Mouse (Mus musculus) ES-Bruce4 (cell line): ENCODE measurements around the gene Astn2. TPM values are rescaled to one million over a fixed set of nuclear protein-coding genes. Genes with fewer than 3 reads are reported as not detected.

Experiments used
- H3K27ac ChIP-seq: 2 replicates; pipeline ENCODE4 v1.5.1; 2012; ENCODE audit warnings: low read length, inconsistent platforms; ENCODE audit not compliant: insufficient read depth
- H3K27me3 ChIP-seq: 2 replicates; pipeline ENCODE4 v1.6.1; 2012; ENCODE audit warnings: mild to moderate bottlenecking, low read length, inconsistent platforms; ENCODE audit not compliant: control insufficient read depth, poor library complexity, insufficient read depth, severe bottlenecking
- H3K36me3 ChIP-seq: 2 replicates; pipeline ENCODE4 v1.6.1; 2012; ENCODE audit warnings: inconsistent platforms, mild to moderate bottlenecking, low read length, moderate library complexity; ENCODE audit not compliant: control insufficient read depth, poor library complexity, insufficient read depth, severe bottlenecking
- H3K4me1 ChIP-seq: one replicate; pipeline ENCODE4 v1.8.1; 2011; ENCODE audit warnings: low read length; ENCODE audit not compliant: control insufficient read depth, insufficient read depth
- H3K4me3 ChIP-seq: 2 replicates; pipeline ENCODE4 v1.5.1; 2011; ENCODE audit warnings: low read depth, mild to moderate bottlenecking, low read length
- H3K9ac ChIP-seq: 2 replicates; pipeline ENCODE4 v1.6.1; 2012; ENCODE audit warnings: low read depth, mild to moderate bottlenecking, inconsistent platforms; ENCODE audit not compliant: poor library complexity, severe bottlenecking
- H3K9me3 ChIP-seq: replicated peaks from 2 replicates; pipeline ENCODE4 v1.6.1; 2012; ENCODE audit warnings: mild to moderate bottlenecking, low read length, inconsistent platforms; ENCODE audit not compliant: control insufficient read depth, poor library complexity, insufficient read depth, severe bottlenecking
- CTCF ChIP-seq: IDR thresholded peaks from one replicate; pipeline ENCODE4 v1.8.1; 2011; ENCODE audit warnings: low read depth, low read length
- EP300 ChIP-seq: IDR thresholded peaks from 2 replicates; pipeline ENCODE4 v1.6.1; 2011; ENCODE audit warnings: low read depth, low read length; ENCODE audit not compliant: insufficient read depth
- POLR2A ChIP-seq: IDR thresholded peaks from one replicate; pipeline ENCODE4 v1.8.1; 2011; ENCODE audit warnings: low read length; ENCODE audit not compliant: insufficient read depth
- polyA plus RNA-seq: library from polyadenylated mRNA; stranded (reverse); fragments of >200 nt; gene quantifications from 2 replicates; pipeline ENCODE4 v1.2.4, GENCODE M21; 2011; ENCODE audit warnings: low read depth; ENCODE audit not compliant: missing spikeins, insufficient read depth, insufficient read length

Astn2 gene
- polyA plus RNA-seq, 1 experiment, result not detected

- no peaks in the 10 kb centered on the region; the same call in 1 of the 2 replicates for H3K36me3 ChIP-seq
- H3K27ac ChIP-seq, result no peak overlapping the region
- no peak overlapping the region for H3K4me3 ChIP-seq
- no peak overlapping the region for H3K9ac ChIP-seq
- no peaks in the 10 kb centered on the region for H3K9me3 ChIP-seq
- H3K4me1 ChIP-seq, result no peaks in the 10 kb centered on the region
- TF ChIP-seq CTCF (no peak), POLR2A (no peak), EP300 (no peak)
- H3K27me3 ChIP-seq, result no peaks in the 10 kb centered on the region
Measured at GRCm38 (mm10) chr4:66306377-66306776, 98.0 kb downstream of the Astn2 start.

- Histone ChIP-seq H3K27me3 (no peaks in the 10 kb centered on the region), H3K4me1 (no peaks in the 10 kb centered on the region), H3K4me3 (no peak overlapping the region), H3K9me3 (no peaks in the 10 kb centered on the region), H3K9ac (no peak overlapping the region), H3K36me3 (no peaks in the 10 kb centered on the region), H3K27ac (no peak overlapping the region)
- TF ChIP-seq CTCF, result no peak
- TF ChIP-seq EP300, result no peak
Measured at GRCm38 (mm10) chr4:66302686-66303310, 101.6 kb downstream of the Astn2 start.

- H3K36me3 ChIP-seq, result no peaks in the 10 kb centered on the region
- TF ChIP-seq CTCF, result no peak
- TF ChIP-seq POLR2A, result no peak
- no peak for TF ChIP-seq EP300
- H3K27me3 ChIP-seq, result no peaks in the 10 kb centered on the region
- no peak overlapping the region for H3K27ac ChIP-seq
- no peak overlapping the region for H3K4me3 ChIP-seq
- no peaks in the 10 kb centered on the region for H3K4me1 ChIP-seq
- no peak overlapping the region for H3K9ac ChIP-seq
- H3K9me3 ChIP-seq, result no peaks in the 10 kb centered on the region
Measured at GRCm38 (mm10) chr4:66285034-66285433, 119.4 kb downstream of the Astn2 start.

GRCm38 (mm10) chr4:66276096-66276495, 128.3 kb downstream of the Astn2 start:
- Histone ChIP-seq H3K27ac (no peak overlapping the region), H3K9me3 (no peaks in the 10 kb centered on the region), H3K9ac (no peak overlapping the region), H3K27me3 (no peaks in the 10 kb centered on the region), H3K4me3 (no peak overlapping the region), H3K36me3 (no peaks in the 10 kb centered on the region), H3K4me1 (peaks cover 1% of the 10 kb centered on the region)
- TF ChIP-seq POLR2A, result no peak
- no peak for TF ChIP-seq EP300
- TF ChIP-seq CTCF, result no peak

- Histone ChIP-seq H3K27ac (no peak overlapping the region), H3K4me3 (no peak overlapping the region), H3K36me3 (no peaks in the 10 kb centered on the region), H3K27me3 (no peaks in the 10 kb centered on the region), H3K9me3 (no peaks in the 10 kb centered on the region), H3K9ac (no peak overlapping the region), H3K4me1 (peaks cover 1% of the 10 kb centered on the region)
- no peak for TF ChIP-seq EP300
- no peak for TF ChIP-seq POLR2A
Measured at GRCm38 (mm10) chr4:66271550-66272117, 132.8 kb downstream of the Astn2 start.

GRCm38 (mm10) chr4:66264031-66264430, 140.4 kb downstream of the Astn2 start:
- no peak overlapping the region for H3K27ac ChIP-seq
- H3K9ac ChIP-seq, result no peak overlapping the region
- no peaks in the 10 kb centered on the region for H3K9me3 ChIP-seq
- no peaks in the 10 kb centered on the region for H3K27me3 ChIP-seq
- no peak overlapping the region for H3K4me3 ChIP-seq
- no peaks in the 10 kb centered on the region for H3K4me1 ChIP-seq
- H3K36me3 ChIP-seq, result no peaks in the 10 kb centered on the region
- TF ChIP-seq POLR2A (no peak), EP300 (no peak), CTCF (no peak)
